ENCODE assay signal across 14 mouse cellular contexts in genomic region chr11:32937167-32937566, GRCm38 (mm10).
DNase-seq lines count a peak whose midpoint lies in the region.
"Had no signal": no experiment of that assay in that cellular context is flagged by ENCODE, and none has a peak within 500 bp of the region (broad histone marks: within the 10 kb centered on the region; RNA-seq: fewer than 3 reads in every experiment).

No protein-coding gene starts in this region.

- peak; percentile 20 to 54 for DNase-seq in adrenal gland, adult (ENCODE audit: inconsistent age in 2 of 2, low spot score in 1 of 2)
- no peak for DNase-seq in adrenal gland, postnatal 4 days (ENCODE audit: low spot score in 2 of 2)
- peak; percentile 39 for DNase-seq in gastrocnemius, postnatal 25 days
- no peak for DNase-seq in gastrocnemius, postnatal 10 days
- DNase-seq in lung, postnatal 4 days: peak; percentile 13 to 52
- no peak for DNase-seq in lung, adult 18-20 months
- peak; percentile 10 for DNase-seq in urinary bladder, postnatal 14 days (ENCODE audit: low spot score)
- DNase-seq in urinary bladder, adult 18-20 months (ENCODE audit: low spot score in 2 of 2): no peak
- DNase-seq: B cell, adult 2 months; cerebellum, adult 11-12 months; cerebellum, adult 9-10 months; cerebellum, postnatal 25 days; heart, adult 2 months; heart, postnatal 14 days had no signal

Comparison
In these comparisons a context has a peak if more than half of its experiments do, and no peak if none do; other contexts are left out.
1. DNase-seq: peak in adrenal gland, adult (2 of 2), gastrocnemius, postnatal 25 days (single experiment), lung, postnatal 4 days (2 of 2) and urinary bladder, postnatal 14 days (single experiment); none in adrenal gland, postnatal 4 days (0 of 2), gastrocnemius, postnatal 10 days (single experiment), lung, adult 18-20 months (0 of 2) and urinary bladder, adult 18-20 months (0 of 2).